Mouse (Mus musculus) midbrain, postnatal 0 days (tissue): ENCODE measurements around the gene Bcl7a. TPM values are rescaled to one million over a fixed set of nuclear protein-coding genes. Genes with fewer than 3 reads are reported as not detected.

ENCODE experiments used
- ATAC-seq: fragments of 200-750 bp; cut with Nextera tagmentation; 2 replicates; pipeline ENCODE4 v1.8.0; 2017; ENCODE audit warnings: moderate number of reproducible peaks, mild to moderate bottlenecking, moderate TSS enrichment, moderate library complexity; ENCODE audit not compliant: low FRiP score
- DNase-seq: peaks from one replicate; pipeline ENCODE4 v3.0.0-alpha.2; 2015; ENCODE audit warnings: low spot score
- H3K27ac ChIP-seq: fragments of 300-500 bp; sonication (generic); 2 replicates; pipeline ENCODE4 v1.5.1; 2014; ENCODE audit warnings: low read depth, mild to moderate bottlenecking, low read length, mixed read lengths
- H3K27me3 ChIP-seq: fragments of 300-500 bp; sonication (generic); 2 replicates; pipeline ENCODE4 v1.6.1; 2014; ENCODE audit warnings: low read length, control low read depth, mixed read lengths; ENCODE audit not compliant: insufficient read depth
- H3K36me3 ChIP-seq: fragments of 300-500 bp; sonication (generic); 2 replicates; pipeline ENCODE4 v1.6.1; 2014; ENCODE audit warnings: low read length, control low read depth, mixed read lengths; ENCODE audit not compliant: insufficient read depth
- H3K4me1 ChIP-seq: fragments of 300-500 bp; sonication (generic); 2 replicates; pipeline ENCODE4 v1.6.1; 2014; ENCODE audit warnings: mild to moderate bottlenecking, control low read depth, antibody characterized with exemption, low read length, mixed read lengths; ENCODE audit not compliant: insufficient read depth
- H3K4me2 ChIP-seq: fragments of 300-500 bp; sonication (generic); 2 replicates; pipeline ENCODE4 v1.6.1; 2014; ENCODE audit warnings: low read depth, mild to moderate bottlenecking, low read length, mixed read lengths; ENCODE audit not compliant: poor library complexity, severe bottlenecking
- H3K4me3 ChIP-seq: fragments of 300-500 bp; sonication (generic); 2 replicates; pipeline ENCODE4 v1.5.1; 2014; ENCODE audit warnings: low read depth, mild to moderate bottlenecking, low read length, moderate library complexity
- H3K9ac ChIP-seq: fragments of 300-500 bp; sonication (generic); replicated peaks from 2 replicates; pipeline ENCODE4 v1.6.1; 2014; ENCODE audit warnings: mild to moderate bottlenecking, low read length, moderate library complexity, mixed read lengths; ENCODE audit not compliant: poor library complexity, severe bottlenecking
- H3K9me3 ChIP-seq: fragments of 300-500 bp; sonication (generic); 2 replicates; pipeline ENCODE4 v1.6.1; 2016; ENCODE audit warnings: low read length, control low read depth
- CTCF ChIP-seq: IDR thresholded peaks from 2 replicates; pipeline ENCODE4 v1.5.1; 2016; ENCODE audit warnings: antibody characterized with exemption, mild to moderate bottlenecking
- WGBS: fragments of 180-500 bp; shearing (Covaris S2); extraction: QIAGEN DNeasy Blood & Tissue Kit; methylation state at CpG from one replicate; pipeline ENCODE4 v1.1.7; 2014; 5-methylcytosine and 5-hydroxymethylcytosine counted together
- polyA plus RNA-seq: library from polyadenylated mRNA; unstranded; fragments of >200 nt; fragmentation: Nextera tagmentation; extraction: Ambion mirVana; gene quantifications from 2 replicates; pipeline ENCODE4 v1.2.1, GENCODE M21; 2015
- total RNA-seq: library from RNA; depleted of rRNA; stranded (reverse); fragments of >200 nt; gene quantifications from 2 replicates; pipeline ENCODE4 v1.2.3, GENCODE M21; 2014; rRNA removed

Gene Bcl7a
- total RNA-seq (33.5 and 40.7 TPM in 2 replicates), polyA plus RNA-seq (21.4 and 21.6 TPM in 2 replicates)

DNA sequence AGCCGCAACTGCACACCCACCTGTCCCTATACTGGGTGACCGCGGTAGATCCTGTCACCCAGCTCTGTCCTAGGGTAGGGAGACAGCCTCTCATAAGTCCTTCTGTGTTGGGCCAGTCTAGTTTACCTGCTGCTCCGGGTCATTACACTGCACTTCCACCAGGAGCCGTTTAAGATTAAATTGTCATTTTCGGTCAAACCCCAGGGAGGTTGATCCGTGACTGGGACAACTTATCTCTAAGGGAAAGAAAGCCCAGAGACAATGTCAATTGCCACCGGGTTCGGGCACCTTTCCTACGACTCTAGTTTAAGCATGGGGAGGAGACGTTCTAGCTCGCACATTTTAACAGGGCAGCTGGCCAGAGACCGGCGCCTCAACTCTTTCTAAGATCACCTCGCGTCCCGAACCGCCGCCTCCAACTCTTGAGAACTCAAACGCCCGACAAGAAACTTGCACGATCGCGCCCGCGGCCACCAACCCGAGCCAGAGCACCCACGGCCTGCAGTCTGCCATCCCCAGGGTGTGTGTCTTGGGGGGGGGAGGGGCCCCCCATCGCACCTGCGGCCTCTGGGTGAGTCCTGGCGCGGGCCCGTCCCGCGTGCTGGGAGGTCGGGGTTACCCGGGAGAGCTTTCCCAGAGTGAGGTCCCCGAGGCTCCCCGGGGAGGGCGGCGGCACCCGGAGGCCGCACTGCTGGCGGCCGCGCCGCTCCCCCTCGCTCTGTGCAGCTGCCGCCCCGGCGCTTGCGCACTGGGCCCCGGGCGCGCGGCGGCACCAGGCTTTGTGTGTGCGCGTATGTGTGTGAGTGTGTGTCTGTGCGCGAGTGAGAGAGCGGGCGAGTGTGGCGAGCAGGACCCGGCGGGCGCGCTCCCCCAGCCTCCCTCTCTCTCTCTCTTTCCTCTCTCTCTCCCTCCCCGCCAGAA is at the start of gene Bcl7a:
Gene Bcl7a (plus strand): TSS at position 128 of the 921 bp plus-strand sequence.
- Histone ChIP-seq H3K4me1 (peaks cover 9% of the 10 kb centered on the region), H3K27me3 (no peaks in the 10 kb centered on the region), H3K9me3 (no peaks in the 10 kb centered on the region), H3K4me2 (peak within 1 kb of the TSS; percentile 78), H3K4me3 (peak within 1 kb of the TSS; percentile 91), H3K36me3 (no peaks in the 10 kb centered on the region), H3K27ac (peak within 1 kb of the TSS; percentile 98), H3K9ac (peak within 1 kb of the TSS; percentile 88)
- peak; percentile 49 for TF ChIP-seq CTCF
- 1% methylated on average over 52 of the region's 69 CpGs for WGBS
- ATAC-seq (peak; percentile 87), DNase-seq (peak; percentile 93)

DNA sequence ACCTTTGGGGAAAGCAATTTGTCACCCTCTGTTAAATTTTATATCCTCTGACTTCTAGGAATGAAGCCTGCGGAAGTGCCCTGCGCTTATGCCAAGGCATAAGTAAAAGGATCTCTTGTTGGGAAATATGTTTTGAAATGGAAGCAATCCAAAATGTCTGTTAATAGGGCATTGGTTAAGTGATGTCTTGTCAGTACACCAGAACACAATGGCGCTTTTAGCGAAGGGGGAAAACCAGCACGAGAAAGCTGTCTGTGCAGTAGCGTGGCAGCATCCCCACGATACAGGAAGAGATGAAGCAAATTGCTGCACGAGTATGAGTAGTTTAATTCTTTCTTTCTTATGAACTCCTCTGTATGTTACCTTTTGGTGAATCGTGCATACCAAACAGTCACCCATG is 49.0 kb upstream of the Bcl7a start:
- ATAC-seq: no peak
- H3K4me1 ChIP-seq: no peaks in the 10 kb centered on the region
- TF ChIP-seq CTCF: no peak
- H3K9me3 ChIP-seq: no peaks in the 10 kb centered on the region
- no peak overlapping the region for H3K4me2 ChIP-seq
- no peak overlapping the region for H3K4me3 ChIP-seq
- WGBS: 76% methylated on average over 9 of the region's 9 CpGs
- H3K27ac ChIP-seq: no peak overlapping the region
- H3K9ac ChIP-seq: no peak overlapping the region
- H3K36me3 ChIP-seq: no peaks in the 10 kb centered on the region
- no peak for DNase-seq
- no peaks in the 10 kb centered on the region for H3K27me3 ChIP-seq

DNA sequence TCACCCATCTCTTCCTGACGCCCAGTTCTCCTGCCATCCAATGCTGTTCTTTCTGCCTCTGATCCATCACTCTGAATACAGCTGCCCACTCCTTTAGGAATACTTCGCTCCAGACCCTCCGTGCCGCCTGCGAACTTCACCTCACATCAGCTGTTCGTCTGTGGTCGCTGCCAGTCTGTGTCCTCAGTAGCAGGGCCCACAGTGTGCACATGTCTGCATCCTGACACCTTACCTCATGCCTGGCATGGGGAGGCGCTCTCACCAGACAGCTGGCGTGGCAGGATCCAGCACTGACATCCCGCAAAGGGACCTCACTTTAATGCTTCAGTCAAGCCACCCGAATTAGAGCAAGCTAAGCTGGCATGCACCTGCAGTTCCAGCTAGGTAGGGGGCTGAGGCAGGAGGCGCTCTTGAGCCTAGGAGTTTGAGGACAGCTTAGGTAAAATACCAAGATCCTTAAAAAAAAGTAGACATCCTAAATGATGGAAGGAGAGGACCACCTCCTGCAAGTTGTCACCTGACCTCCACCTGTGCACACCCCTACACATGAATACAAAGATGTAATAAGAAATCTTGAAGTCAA is 47.3 kb upstream of the Bcl7a start:
- 71% methylated on average over 12 of the region's 12 CpGs for WGBS

DNA sequence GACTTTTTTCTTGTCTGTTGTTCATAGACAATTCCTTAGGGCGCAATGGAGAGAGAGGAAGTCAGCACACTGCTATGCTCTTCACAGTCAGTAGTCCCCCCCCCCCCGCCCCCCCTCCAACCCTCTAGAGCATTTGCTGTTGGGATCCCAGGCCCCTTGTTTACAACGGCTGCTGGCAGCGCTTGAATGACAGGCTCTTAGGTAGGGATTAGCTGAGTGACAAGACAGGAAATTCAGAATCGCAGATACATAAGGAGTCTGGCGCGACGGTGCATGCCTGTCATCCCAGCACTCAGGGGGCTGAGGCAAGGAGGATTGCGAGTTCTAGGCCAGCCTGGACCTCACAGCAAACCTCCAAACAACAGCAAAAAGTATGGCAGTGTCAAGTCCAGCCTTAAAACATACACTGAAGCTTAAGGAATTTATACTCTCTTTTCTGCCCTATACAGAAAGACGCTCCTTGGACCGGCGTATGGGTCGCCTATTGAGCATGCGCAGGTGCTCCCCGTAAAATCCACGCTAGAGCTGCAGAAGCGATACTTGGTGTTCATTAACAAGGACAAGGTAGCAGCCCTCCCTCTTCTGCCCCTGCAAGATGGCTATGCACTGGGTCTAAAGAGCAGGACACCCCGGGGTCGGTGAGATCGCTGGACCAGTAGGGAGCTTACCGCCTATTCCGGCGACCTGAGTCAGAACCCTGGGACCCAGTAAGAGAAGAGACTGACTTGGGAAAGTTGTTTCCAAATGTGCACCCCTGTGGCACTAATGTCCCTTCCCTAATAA is 46.5 kb upstream of the Bcl7a start:
- H3K4me2 ChIP-seq: no peak overlapping the region
- TF ChIP-seq CTCF: no peak
- WGBS: 58% methylated on average over 23 of the region's 23 CpGs
- H3K4me3 ChIP-seq: no peak overlapping the region
- DNase-seq (no peak), ATAC-seq (no peak)
- H3K9me3 ChIP-seq: no peaks in the 10 kb centered on the region
- no peaks in the 10 kb centered on the region for H3K27me3 ChIP-seq
- no peaks in the 10 kb centered on the region for H3K4me1 ChIP-seq
- no peaks in the 10 kb centered on the region for H3K36me3 ChIP-seq
- H3K27ac ChIP-seq: no peak overlapping the region
- H3K9ac ChIP-seq: no peak overlapping the region

More for the DNA sequence above, 47.3 kb upstream of the Bcl7a start:
- no peaks in the 10 kb centered on the region for H3K9me3 ChIP-seq
- no peaks in the 10 kb centered on the region for H3K27me3 ChIP-seq
- H3K27ac ChIP-seq: no peak overlapping the region
- no peak for DNase-seq
- H3K9ac ChIP-seq: no peak overlapping the region
- H3K4me3 ChIP-seq: no peak overlapping the region
- no peak overlapping the region for H3K4me2 ChIP-seq
- no peak for ATAC-seq
- H3K36me3 ChIP-seq: no peaks in the 10 kb centered on the region
- no peaks in the 10 kb centered on the region for H3K4me1 ChIP-seq
- peak; percentile 35 for TF ChIP-seq CTCF

DNA sequence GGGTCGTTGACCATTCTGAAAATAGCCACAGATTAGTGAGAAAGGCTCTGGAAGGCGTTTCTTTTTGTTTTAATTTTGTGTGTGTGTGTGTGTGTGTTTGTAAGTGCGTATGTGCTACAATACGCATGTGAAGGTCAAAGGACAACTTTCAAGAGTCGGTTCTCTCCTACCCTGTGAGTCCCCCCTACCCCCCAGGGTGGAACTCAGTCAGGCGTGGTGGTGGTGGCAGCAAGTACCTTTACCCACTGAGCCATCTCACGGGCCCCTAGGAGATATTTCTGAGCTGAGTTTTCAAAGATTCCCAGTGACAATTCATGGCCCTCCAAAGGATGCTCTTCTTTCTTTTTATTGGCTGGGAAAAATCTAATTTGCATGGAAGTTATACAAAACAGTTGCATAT is 45.8 kb upstream of the Bcl7a start:
- Histone ChIP-seq H3K9ac (no peak overlapping the region), H3K4me3 (no peak overlapping the region), H3K36me3 (no peaks in the 10 kb centered on the region), H3K4me1 (no peaks in the 10 kb centered on the region), H3K27ac (no peak overlapping the region), H3K27me3 (no peaks in the 10 kb centered on the region), H3K9me3 (no peaks in the 10 kb centered on the region), H3K4me2 (no peak overlapping the region)
- ATAC-seq (no peak), DNase-seq (no peak)
- 77% methylated on average over 7 of the region's 7 CpGs for WGBS
- TF ChIP-seq CTCF: no peak
